Mouse (Mus musculus): ENCODE data around the gene Vmn1r26. TPM values are rescaled to one million over a fixed set of nuclear protein-coding genes. Genes with fewer than 3 reads are reported as not detected.
"Not testable (repeated sequence)": the region's sequence is repeated elsewhere in the genome, so short reads cannot be mapped to it uniquely, and the experiment has no call there.

Gene Vmn1r26
- not detected in 2 replicates for polyA plus RNA-seq (2012; rRNA removed)

DNA sequence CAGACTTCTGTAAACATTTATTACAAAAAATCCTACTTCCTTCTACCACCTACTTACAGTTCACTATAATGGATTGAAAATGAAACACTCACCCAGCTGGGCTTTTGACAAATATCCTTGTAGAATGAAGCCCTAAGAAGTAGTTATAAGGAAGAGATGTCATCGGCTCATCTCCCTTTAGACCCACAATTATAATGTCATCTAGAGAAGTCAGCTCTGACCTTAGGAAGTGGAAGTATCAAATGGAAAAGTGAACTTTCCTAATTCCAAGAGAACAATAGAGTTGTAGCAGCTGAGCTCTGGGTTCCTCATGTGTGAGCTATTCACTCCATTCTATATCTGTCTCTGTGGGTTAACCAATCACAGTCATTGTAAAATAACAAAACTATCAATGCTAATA lies at the start of gene Vmn1r26:
Gene Vmn1r26 (minus strand): TSS at position 101 of the 400 bp plus-strand sequence.
- Histone ChIP-seq H3K4me1 (ENCODE audit: control insufficient read depth, insufficient read depth, low read length) (no peaks in the 10 kb centered on the region), H3K27me3 (replicated peaks; ENCODE audit: control insufficient read depth, insufficient read depth, low read length) (no peaks in the 10 kb centered on the region), H3K4me3 (ENCODE audit: insufficient read depth, low read depth, low read length) (no peak within 1 kb of the TSS), H3K36me3 (ENCODE audit: control insufficient read depth, insufficient read depth, low read length) (no peaks in the 10 kb centered on the region), H3K27ac (ENCODE audit: insufficient read depth, low read depth, low read length) (no peak within 1 kb of the TSS)
- WGBS: 94% methylated on average over 1 of the region's 1 CpGs
- no peak for DNase-seq
- TF ChIP-seq POLR2A (IDR thresholded peaks at IDR 0.05; ENCODE audit: low read depth, low read length) (no peak), CTCF (conservative IDR thresholded peaks at IDR 0.05; ENCODE audit: insufficient read depth, insufficient read length, low read depth, low read length) (no peak)

DNA sequence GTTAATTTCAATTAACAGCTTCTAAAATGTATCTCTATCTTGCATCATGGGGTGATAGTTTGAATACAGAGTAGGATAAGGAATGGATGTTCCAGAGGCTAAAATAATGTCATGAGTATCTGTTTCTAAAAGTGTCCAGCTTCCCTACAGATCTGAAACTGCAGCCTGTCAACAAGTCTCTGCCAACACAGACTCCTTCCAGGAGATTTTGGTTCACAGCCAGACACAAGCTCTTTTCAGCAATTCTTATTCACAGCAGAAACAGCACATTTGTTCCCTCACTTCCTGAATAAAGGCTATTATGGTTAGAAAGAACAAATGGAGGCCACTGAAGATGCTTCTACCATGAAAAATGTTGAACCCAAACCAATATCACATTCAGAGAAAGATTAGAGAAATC lies 29.1 kb upstream of the Vmn1r26 start:
- no peak overlapping the region for H3K27ac ChIP-seq (ENCODE audit: insufficient read depth, low read depth, low read length)
- no peak overlapping the region for H3K4me3 ChIP-seq (ENCODE audit: insufficient read depth, low read depth, low read length)
- no peaks in the 10 kb centered on the region for H3K27me3 ChIP-seq (replicated peaks; ENCODE audit: control insufficient read depth, insufficient read depth, low read length)
- DNase-seq: no peak
- TF ChIP-seq CTCF (conservative IDR thresholded peaks at IDR 0.05; ENCODE audit: insufficient read depth, insufficient read length, low read depth, low read length) (no peak), POLR2A (IDR thresholded peaks at IDR 0.05; ENCODE audit: low read depth, low read length) (no peak)
- no peaks in the 10 kb centered on the region for H3K36me3 ChIP-seq (ENCODE audit: control insufficient read depth, insufficient read depth, low read length)
- no peaks in the 10 kb centered on the region for H3K4me1 ChIP-seq (ENCODE audit: control insufficient read depth, insufficient read depth, low read length)

DNA sequence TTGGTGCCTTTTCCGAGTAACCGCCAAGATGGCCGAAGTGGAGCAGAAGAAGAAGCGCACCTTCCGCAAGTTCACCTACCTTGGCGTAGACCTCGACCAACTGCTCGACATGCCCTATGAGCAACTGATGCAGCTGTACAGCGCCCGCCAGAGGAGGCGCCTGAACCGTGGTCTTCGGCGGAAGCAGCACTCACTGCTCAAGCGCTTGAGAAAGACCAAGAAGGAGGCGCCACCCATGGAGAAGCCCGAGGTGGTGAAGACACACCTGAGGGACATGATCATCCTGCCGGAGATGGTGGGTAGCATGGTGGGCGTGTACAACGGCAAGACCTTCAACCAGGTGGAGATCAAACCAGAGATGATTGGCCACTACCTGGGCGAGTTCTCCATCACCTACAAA lies 2.5 kb upstream of the Vmn1r26 start:
- DNase-seq; H3K36me3 ChIP-seq (ENCODE audit: control insufficient read depth, insufficient read depth, low read length); H3K27me3 ChIP-seq (replicated peaks; ENCODE audit: control insufficient read depth, insufficient read depth, low read length); H3K4me3 ChIP-seq (ENCODE audit: insufficient read depth, low read depth, low read length); H3K4me1 ChIP-seq (ENCODE audit: control insufficient read depth, insufficient read depth, low read length); H3K27ac ChIP-seq (ENCODE audit: insufficient read depth, low read depth, low read length): not testable (repeated sequence)
- 92% methylated on average over 21 of the region's 21 CpGs for WGBS

DNA sequence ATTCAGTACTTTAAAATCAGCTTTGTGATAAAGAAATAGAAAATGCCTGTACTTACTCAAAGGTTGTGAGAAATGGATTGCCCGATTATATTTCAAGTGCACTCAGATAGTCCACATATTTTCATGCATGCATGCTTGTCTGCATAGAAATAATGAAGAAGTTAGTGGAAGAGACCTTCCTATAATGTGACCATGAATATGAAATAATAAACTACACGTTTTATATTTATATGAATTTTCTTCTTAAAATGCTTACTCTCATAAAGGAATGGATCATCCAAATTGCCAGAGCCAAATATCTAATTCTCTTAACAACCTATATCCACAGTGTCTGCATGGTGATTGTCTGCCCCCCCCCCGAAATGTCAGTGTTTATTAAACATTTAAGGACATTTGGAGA lies 34.2 kb downstream of the Vmn1r26 start, which contains the start of gene Vmn1r25:
Gene Vmn1r25 (minus strand): TSS at position 101 of the 400 bp plus-strand sequence.
- 58% methylated on average over 3 of the region's 3 CpGs for WGBS
- TF ChIP-seq POLR2A (IDR thresholded peaks at IDR 0.05; ENCODE audit: low read depth, low read length) (no peak), CTCF (conservative IDR thresholded peaks at IDR 0.05; ENCODE audit: insufficient read depth, insufficient read length, low read depth, low read length) (no peak)
- H3K27me3 ChIP-seq (replicated peaks; ENCODE audit: control insufficient read depth, insufficient read depth, low read length): no peaks in the 10 kb centered on the region
- DNase-seq: no peak
- no peak within 1 kb of the TSS for H3K4me3 ChIP-seq (ENCODE audit: insufficient read depth, low read depth, low read length)
- no peaks in the 10 kb centered on the region for H3K36me3 ChIP-seq (ENCODE audit: control insufficient read depth, insufficient read depth, low read length)
- no peak within 1 kb of the TSS for H3K27ac ChIP-seq (ENCODE audit: insufficient read depth, low read depth, low read length)
- no peaks in the 10 kb centered on the region for H3K4me1 ChIP-seq (ENCODE audit: control insufficient read depth, insufficient read depth, low read length)

DNA sequence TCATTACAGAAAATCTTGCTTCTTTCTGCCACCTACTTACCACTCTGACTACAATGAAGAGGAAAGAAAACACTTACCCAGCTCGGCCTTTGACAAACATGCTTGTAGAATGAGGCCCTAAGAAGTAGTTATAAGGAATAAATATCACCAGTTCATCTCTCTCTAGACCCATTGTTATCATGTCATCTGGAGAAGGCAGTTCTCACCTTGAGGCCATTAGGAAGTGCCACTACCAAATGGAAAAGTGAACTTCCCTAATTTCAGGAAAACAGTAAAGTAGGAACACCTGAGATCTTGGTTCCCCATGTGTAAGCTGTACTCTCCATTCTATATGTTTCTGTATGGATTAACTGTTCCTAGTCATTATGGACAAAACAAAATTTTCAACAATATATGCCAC lies 53.6 kb downstream of the Vmn1r26 start, which contains the start of gene Vmn1r24:
Gene Vmn1r24 (minus strand): TSS at position 101 of the 400 bp plus-strand sequence.
- WGBS: 78% methylated on average over 1 of the region's 1 CpGs

More for the DNA sequence above, 53.6 kb downstream of the Vmn1r26 start, which contains the start of gene Vmn1r24:
- H3K27me3 ChIP-seq (replicated peaks; ENCODE audit: control insufficient read depth, insufficient read depth, low read length); H3K4me1 ChIP-seq (ENCODE audit: control insufficient read depth, insufficient read depth, low read length); H3K27ac ChIP-seq (ENCODE audit: insufficient read depth, low read depth, low read length); H3K4me3 ChIP-seq (ENCODE audit: insufficient read depth, low read depth, low read length); H3K36me3 ChIP-seq (ENCODE audit: control insufficient read depth, insufficient read depth, low read length); DNase-seq: not testable (repeated sequence)

Other genes with a start within 250 kb of the Vmn1r26 start
- 6.6 and 9.1 TPM in 2 replicates for gene Vopp1, start 190.0 kb downstream of the Vmn1r26 start, polyA plus RNA-seq (2012; rRNA removed)
- gene Vmn1r21, start 164.8 kb downstream of the Vmn1r26 start, polyA plus RNA-seq (2012; rRNA removed): not detected in 2 replicates
- not detected in 2 replicates for gene Vmn1r22, start 107.1 kb downstream of the Vmn1r26 start, polyA plus RNA-seq (2012; rRNA removed)
- gene Vmn1r23, start 88.3 kb downstream of the Vmn1r26 start, polyA plus RNA-seq (2012; rRNA removed): not detected in 2 replicates
- gene Vmn1r24, start 53.7 kb downstream of the Vmn1r26 start, polyA plus RNA-seq (2012; rRNA removed): not detected in 2 replicates
- not detected in 2 replicates for gene Vmn1r25, start 34.3 kb downstream of the Vmn1r26 start, polyA plus RNA-seq (2012; rRNA removed)
- gene Vmn1r27, start 203.7 kb upstream of the Vmn1r26 start, polyA plus RNA-seq (2012; rRNA removed): 0.08 and 0.09 TPM in 2 replicates
- not detected in 2 replicates for gene Vmn1r28, start 246.9 kb upstream of the Vmn1r26 start, polyA plus RNA-seq (2012; rRNA removed)

Measured in kidney, adult 2 months (tissue).